Mouse (Mus musculus) lung, embryonic 16.5 days (tissue): ENCODE results near the gene Lnpk. TPM values are rescaled to one million over a fixed set of nuclear protein-coding genes. Genes with fewer than 3 reads are reported as not detected.

ENCODE experiments used
- polyA plus RNA-seq: library from polyadenylated mRNA; unstranded; fragments of >200 nt; fragmentation: Nextera tagmentation; extraction: Ambion mirVana; gene quantifications from 2 replicates; pipeline ENCODE4 v1.2.1, GENCODE M21; 2015

The Lnpk gene
- polyA plus RNA-seq, 1 experiment from 2014 or later, result 25.2 TPM

Other genes with a start within 250 kb of the Lnpk start
- not detected in 2 replicates for gene Evx2, start 80.1 kb upstream of the Lnpk start, polyA plus RNA-seq
- not detected in 2 replicates for gene Hoxd13, start 88.9 kb upstream of the Lnpk start, polyA plus RNA-seq
- gene Hoxd12, start 95.6 kb upstream of the Lnpk start, polyA plus RNA-seq, result not detected in 2 replicates
- not detected in 2 replicates for gene Hoxd11, start 100.1 kb upstream of the Lnpk start, polyA plus RNA-seq
- 0.19 TPM in 1 of 2 replicates, not detected in the other for gene Hoxd10, start 112.5 kb upstream of the Lnpk start, polyA plus RNA-seq
- gene Hoxd9, start 118.3 kb upstream of the Lnpk start, polyA plus RNA-seq, result 0.31 TPM in 2 replicates
- gene Hoxd8, start 125.2 kb upstream of the Lnpk start, polyA plus RNA-seq, result 0.20 and 0.39 TPM in 2 replicates
- gene Hoxd3, start 132.5 kb upstream of the Lnpk start, polyA plus RNA-seq, result 0.23 and 0.39 TPM in 2 replicates
- not detected in 2 replicates for gene Hoxd4, start 132.5 kb upstream of the Lnpk start, polyA plus RNA-seq
- gene Gm28230, start 147.3 kb upstream of the Lnpk start, polyA plus RNA-seq, result not detected in 2 replicates
- gene Hoxd1, start 183.5 kb upstream of the Lnpk start, polyA plus RNA-seq, result not detected in 2 replicates
- gene Mtx2, start 246.4 kb upstream of the Lnpk start, polyA plus RNA-seq, result 90.9 and 107 TPM in 2 replicates